Mouse (Mus musculus): ENCODE measurements around the gene Skap1. TPM values are rescaled to one million over a fixed set of nuclear protein-coding genes. Genes with fewer than 3 reads are reported as not detected.

The Skap1 gene
- polyA plus RNA-seq, 2 experiments: 0.11 to 0.14 TPM

GRCm38 (mm10) chr11:96482711-96483110 is 18.3 kb downstream of the Skap1 start:
- no peak for TF ChIP-seq EP300 (IDR thresholded peaks at IDR 0.05; ENCODE audit: low read depth)
- TF ChIP-seq CTCF (IDR thresholded peaks at IDR 0.05; ENCODE audit: low read depth): no peak
- no peak for DNase-seq (ENCODE audit: low read depth in 3 of 3, low spot score in 3 of 3)
- Histone ChIP-seq H3K4me3 (ENCODE audit: insufficient read depth in 1 of 2, low read depth in 2 of 2, low read length in 2 of 2) (no peak overlapping the region), H3K9me3 (ENCODE audit: control insufficient read depth, low read length) (no peaks in the 10 kb centered on the region), H3K4me1 (replicated peaks; ENCODE audit: control insufficient read depth in 2 of 2, insufficient read depth in 2 of 2, low read length in 1 of 2) (no peaks in the 10 kb centered on the region), H3K9ac (replicated peaks) (no peak overlapping the region), H3K4me2 (ENCODE audit: low read depth) (no peak overlapping the region), H3K36me3 (replicated peaks; ENCODE audit: control insufficient read depth, insufficient read depth, low read depth) (no peaks in the 10 kb centered on the region), H3K27me3 (ENCODE audit: control insufficient read depth, insufficient read depth, low read length) (no peaks in the 10 kb centered on the region), H3K27ac (no peak overlapping the region)
- no peak for ATAC-seq (ENCODE audit: insufficient read depth)
- whole genome bisulfite sequencing (ENCODE audit: insufficient replicate concordance): 47% methylated on average over 3 of the region's 3 CpGs

- H3K4me1 ChIP-seq (replicated peaks; ENCODE audit: control insufficient read depth in 2 of 2, insufficient read depth in 2 of 2, low read length in 1 of 2): no peaks in the 10 kb centered on the region
- no peaks in the 10 kb centered on the region for H3K27me3 ChIP-seq (ENCODE audit: control insufficient read depth, insufficient read depth, low read length)
- ATAC-seq (ENCODE audit: insufficient read depth) (no peak), DNase-seq (ENCODE audit: low read depth in 3 of 3, low spot score in 3 of 3) (no peak)
- H3K9ac ChIP-seq (replicated peaks): no peak overlapping the region
- no peaks in the 10 kb centered on the region for H3K9me3 ChIP-seq (ENCODE audit: control insufficient read depth, low read length)
- no peak overlapping the region for H3K27ac ChIP-seq
- no peak for TF ChIP-seq EP300 (IDR thresholded peaks at IDR 0.05; ENCODE audit: low read depth)
- no peak for TF ChIP-seq CTCF (IDR thresholded peaks at IDR 0.05; ENCODE audit: low read depth)
- no peaks in the 10 kb centered on the region for H3K36me3 ChIP-seq (replicated peaks; ENCODE audit: control insufficient read depth, insufficient read depth, low read depth)
- no peak overlapping the region for H3K4me2 ChIP-seq (ENCODE audit: low read depth)
- no peak overlapping the region for H3K4me3 ChIP-seq (ENCODE audit: insufficient read depth in 1 of 2, low read depth in 2 of 2, low read length in 2 of 2)
Observed at GRCm38 (mm10) chr11:96483179-96483578, 18.8 kb downstream of the Skap1 start.

GRCm38 (mm10) chr11:96498481-96498880 is 34.1 kb downstream of the Skap1 start:
- Histone ChIP-seq H3K27me3 (ENCODE audit: control insufficient read depth, insufficient read depth, low read length) (no peaks in the 10 kb centered on the region), H3K36me3 (replicated peaks; ENCODE audit: control insufficient read depth, insufficient read depth, low read depth) (no peaks in the 10 kb centered on the region), H3K9ac (replicated peaks) (no peak overlapping the region), H3K4me3 (ENCODE audit: insufficient read depth in 1 of 2, low read depth in 2 of 2, low read length in 2 of 2) (no peak overlapping the region), H3K9me3 (ENCODE audit: control insufficient read depth, low read length) (no peaks in the 10 kb centered on the region), H3K4me2 (ENCODE audit: low read depth) (no peak overlapping the region), H3K27ac (no peak overlapping the region), H3K4me1 (replicated peaks; ENCODE audit: control insufficient read depth in 2 of 2, insufficient read depth in 2 of 2, low read length in 1 of 2) (no peaks in the 10 kb centered on the region)
- TF ChIP-seq CTCF (IDR thresholded peaks at IDR 0.05; ENCODE audit: low read depth): no peak
- no peak for TF ChIP-seq EP300 (IDR thresholded peaks at IDR 0.05; ENCODE audit: low read depth)
- ATAC-seq (ENCODE audit: insufficient read depth): no peak
- DNase-seq (ENCODE audit: low read depth in 3 of 3, low spot score in 3 of 3): no peak
- WGBS (ENCODE audit: insufficient replicate concordance): 39% methylated on average over 8 of the region's 8 CpGs

GRCm38 (mm10) chr11:96501042-96501441 is 36.6 kb downstream of the Skap1 start:
- Histone ChIP-seq H3K27ac (no peak overlapping the region), H3K27me3 (ENCODE audit: control insufficient read depth, insufficient read depth, low read length) (no peaks in the 10 kb centered on the region), H3K4me2 (ENCODE audit: low read depth) (no peak overlapping the region), H3K4me3 (ENCODE audit: insufficient read depth in 1 of 2, low read depth in 2 of 2, low read length in 2 of 2) (no peak overlapping the region), H3K9ac (replicated peaks) (no peak overlapping the region), H3K36me3 (replicated peaks; ENCODE audit: control insufficient read depth, insufficient read depth, low read depth) (no peaks in the 10 kb centered on the region), H3K9me3 (ENCODE audit: control insufficient read depth, low read length) (no peaks in the 10 kb centered on the region), H3K4me1 (replicated peaks; ENCODE audit: control insufficient read depth in 2 of 2, insufficient read depth in 2 of 2, low read length in 1 of 2) (no peaks in the 10 kb centered on the region)
- WGBS (ENCODE audit: insufficient replicate concordance): 45% methylated on average over 6 of the region's 6 CpGs
- DNase-seq (ENCODE audit: low read depth in 3 of 3, low spot score in 3 of 3): no peak
- TF ChIP-seq CTCF (IDR thresholded peaks at IDR 0.05; ENCODE audit: low read depth) (no peak), EP300 (IDR thresholded peaks at IDR 0.05; ENCODE audit: low read depth) (no peak)
- ATAC-seq (ENCODE audit: insufficient read depth): no peak

- Histone ChIP-seq H3K27ac (no peak overlapping the region), H3K4me3 (ENCODE audit: insufficient read depth in 1 of 2, low read depth in 2 of 2, low read length in 2 of 2) (no peak overlapping the region), H3K4me1 (replicated peaks; ENCODE audit: control insufficient read depth in 2 of 2, insufficient read depth in 2 of 2, low read length in 1 of 2) (no peaks in the 10 kb centered on the region), H3K27me3 (ENCODE audit: control insufficient read depth, insufficient read depth, low read length) (no peaks in the 10 kb centered on the region), H3K4me2 (ENCODE audit: low read depth) (no peak overlapping the region), H3K36me3 (replicated peaks; ENCODE audit: control insufficient read depth, insufficient read depth, low read depth) (no peaks in the 10 kb centered on the region), H3K9ac (replicated peaks) (no peak overlapping the region), H3K9me3 (ENCODE audit: control insufficient read depth, low read length) (no peaks in the 10 kb centered on the region)
- DNase-seq (ENCODE audit: low read depth in 3 of 3, low spot score in 3 of 3) (no peak), ATAC-seq (ENCODE audit: insufficient read depth) (no peak)
- TF ChIP-seq EP300 (IDR thresholded peaks at IDR 0.05; ENCODE audit: low read depth): no peak
- no peak for TF ChIP-seq CTCF (IDR thresholded peaks at IDR 0.05; ENCODE audit: low read depth)
- 41% methylated on average over 3 of the region's 3 CpGs for WGBS (ENCODE audit: insufficient replicate concordance)
Observed at GRCm38 (mm10) chr11:96502948-96503347, 38.6 kb downstream of the Skap1 start.
